Comparison of ENCODE assay signal across 8 mouse cellular contexts in the genomic region with DNA sequence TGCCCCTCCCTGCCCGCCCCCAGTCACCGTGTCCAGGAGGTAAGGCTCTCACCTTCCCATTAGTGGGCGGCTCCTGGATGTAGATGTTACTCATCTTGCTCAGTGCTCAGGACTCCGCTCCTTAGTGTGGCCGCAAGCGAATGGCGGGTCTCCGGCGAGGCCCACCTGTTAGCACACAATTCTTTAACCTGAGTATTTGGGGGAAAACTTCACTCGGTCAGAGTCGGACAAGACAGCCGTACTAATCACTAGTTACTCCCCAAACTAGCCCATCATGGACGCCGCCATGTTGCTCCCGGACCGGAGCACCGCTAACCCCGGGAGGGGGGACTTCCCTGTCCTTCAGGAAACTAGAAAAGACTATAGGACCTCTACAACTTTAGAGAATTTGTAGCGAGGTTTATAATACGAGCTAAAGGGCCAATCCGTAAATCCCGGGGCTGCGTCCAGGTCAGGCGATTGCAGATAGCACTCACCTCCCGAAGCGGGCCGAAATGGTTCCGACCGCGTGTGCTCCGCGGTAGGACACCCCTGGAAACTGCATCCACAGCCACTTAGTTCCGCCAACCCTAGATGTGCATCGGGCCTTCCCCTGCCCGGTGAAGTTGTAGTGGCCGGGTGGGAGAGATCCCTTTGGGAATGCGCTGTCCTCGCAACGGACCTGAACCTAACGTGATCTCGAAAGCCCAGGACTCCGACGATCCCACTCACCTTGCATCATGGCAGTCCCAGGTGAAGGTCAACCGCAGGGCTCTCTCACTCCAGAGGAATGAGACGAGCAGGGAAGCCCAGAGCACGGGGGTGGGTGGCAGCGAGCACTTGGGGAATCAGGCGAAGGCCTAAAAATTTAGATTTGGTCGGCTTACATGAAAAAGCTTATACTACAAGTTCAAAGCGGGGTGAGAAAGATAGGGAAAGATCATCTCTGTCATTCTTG. TPM values are rescaled to one million over a fixed set of nuclear protein-coding genes. Genes with fewer than 3 reads are reported as not detected.
DNase-seq lines count a peak whose midpoint lies in the region; ATAC-seq and TF ChIP-seq lines count a peak whose summit lies in the region.

TSS of gene Cwc27 (minus strand) at position 508 of the 937 bp plus-strand sequence.

- H3K4me3 ChIP-seq in gastrocnemius, adult 2 months, result peak within 1 kb of the TSS; percentile 77
- H3K4me3 ChIP-seq in hindbrain, postnatal 0 days (ENCODE audit: low read length), result peak within 1 kb of the TSS; percentile 60
- peak within 1 kb of the TSS; percentile 86 for H3K4me3 ChIP-seq in left cerebral cortex, adult 2 months

- no peaks in the 10 kb centered on the region for H3K36me3 ChIP-seq in hindbrain, postnatal 0 days (ENCODE audit: insufficient read depth, low read length)

- peak within 1 kb of the TSS; percentile 69 for H3K4me2 ChIP-seq in hindbrain, postnatal 0 days (ENCODE audit: low read depth, low read length)

- peak within 1 kb of the TSS; percentile 100 for H3K27ac ChIP-seq in gastrocnemius, adult 2 months
- peak within 1 kb of the TSS; percentile 82 for H3K27ac ChIP-seq in hindbrain, postnatal 0 days
- peak within 1 kb of the TSS; percentile 100 for H3K27ac ChIP-seq in left cerebral cortex, adult 2 months

- peak; percentile 97 for ATAC-seq in hindbrain, postnatal 0 days
- ATAC-seq in megakaryocyte, adult 5-6 weeks (ENCODE audit: poor library complexity, severe bottlenecking), result peak; percentile 89

- peaks cover 12% of the 10 kb centered on the region for H3K4me1 ChIP-seq in hindbrain, postnatal 0 days (ENCODE audit: insufficient read depth, low read length)

- intact Hi-C loops in gastrocnemius, adult 2 months (cut with DNase I), result loop anchor here (5.0 kb wide), 1 partner anchor 590 kb away; the partner anchor contains the start of genes Cenpk and Ppwd1
- intact Hi-C loops in left cerebral cortex, adult 2 months (cut with DNase I), result loop anchor here (5.0 to 10.0 kb wide), 3 partner anchors 235 to 560 kb away; partner anchors contain the start of gene Rgs7bp

- no peaks in the 10 kb centered on the region for H3K27me3 ChIP-seq in hindbrain, postnatal 0 days (ENCODE audit: insufficient read depth, low read length)

- peak within 1 kb of the TSS; percentile 79 for H3K9ac ChIP-seq in hindbrain, postnatal 0 days (replicated peaks; ENCODE audit: low read length)

- TF ChIP-seq CTCF in gastrocnemius, adult 2 months (IDR thresholded peaks at IDR 0.05), result no peak
- TF ChIP-seq CTCF in hindbrain, postnatal 0 days (IDR thresholded peaks at IDR 0.05; ENCODE audit: low read depth), result no peak
- no peak for TF ChIP-seq CTCF in left cerebral cortex, adult 2 months (IDR thresholded peaks at IDR 0.05)

- peak; percentile 66 for DNase-seq in WW6 (ENCODE audit: low read depth, low spot score)
- peak; percentile 67 to 80 for DNase-seq in cerebellum, postnatal 4 days (ENCODE audit: low spot score in 2 of 2)
- DNase-seq in gastrocnemius, adult 2 months, result peak; percentile 81
- peak; percentile 91 for DNase-seq in hindbrain, postnatal 0 days (ENCODE audit: low spot score)
- peak; percentile 80 to 84 for DNase-seq in left cerebral cortex, adult 2 months (ENCODE audit: extremely low spot score in 1 of 2, low spot score in 2 of 2)
- peak; percentile 86 to 87 for DNase-seq in right cerebral cortex, adult 2 months (ENCODE audit: low spot score in 2 of 2)
- peak; percentile 72 for DNase-seq in urinary bladder, postnatal 14 days (ENCODE audit: low spot score)

- H3K9me3 ChIP-seq in hindbrain, postnatal 0 days (ENCODE audit: low read length), result no peaks in the 10 kb centered on the region

- WGBS in hindbrain, postnatal 0 days, result under 1% methylated on average over 50 of the region's 50 CpGs

RNA-seq across cellular contexts. Expression of gene Cwc27, which starts in this region (rescaled TPM):
- total RNA-seq in gastrocnemius, adult 2 months (2021), result 10 to 100 TPM; 11.0 to 12.1 TPM
- 2.0 and 5.4 TPM in 2 replicates for total RNA-seq in hindbrain, postnatal 0 days (2014; rRNA removed)
- polyA plus RNA-seq in hindbrain, postnatal 0 days (2015; fragmentation: Nextera tagmentation; extraction: Ambion mirVana), result 22.3 and 23.0 TPM in 2 replicates
- total RNA-seq in left cerebral cortex, adult 2 months (2021), result 10 to 100 TPM; 18.9 to 25.1 TPM
- total RNA-seq in megakaryocyte, adult 5-6 weeks (2015), result 18.8 and 21.8 TPM in 2 replicates
- total RNA-seq in megakaryocyte, adult 5-6 weeks (2017), result 24.2 and 33.1 TPM in 2 replicates

Comparison
In these comparisons a context has a peak if more than half of its experiments do, and no peak if none do; other contexts are left out.
1. Peak in every context shown above with its lines: DNase-seq, ATAC-seq, H3K4me3 ChIP-seq and H3K27ac ChIP-seq.